Mouse (Mus musculus) forebrain, embryonic 11.5 days (tissue): ENCODE data around the gene Smad5. TPM values are rescaled to one million over a fixed set of nuclear protein-coding genes. Genes with fewer than 3 reads are reported as not detected.

Source experiments
- ATAC-seq: fragments of 200-750 bp; cut with Nextera tagmentation; replicated peaks from 2 replicates; pipeline ENCODE4 v1.8.0; 2017; ENCODE audit warnings: moderate TSS enrichment; ENCODE audit not compliant: low FRiP score
- DNase-seq: peaks from one replicate; pipeline ENCODE4 v3.0.0-alpha.2; 2017; ENCODE audit warnings: low spot score
- H3K27ac ChIP-seq: fragments of 300-500 bp; sonication (generic); 2 replicates; pipeline ENCODE4 v1.5.1; 2014; ENCODE audit warnings: low read depth, low read length
- H3K27me3 ChIP-seq: fragments of 300-500 bp; sonication (generic); 2 replicates; pipeline ENCODE4 v1.6.1; 2014; ENCODE audit warnings: mild to moderate bottlenecking, low read length, mixed read lengths; ENCODE audit not compliant: control insufficient read depth, insufficient read depth
- H3K36me3 ChIP-seq: fragments of 300-500 bp; sonication (generic); 2 replicates; pipeline ENCODE4 v1.6.1; 2014; ENCODE audit warnings: mild to moderate bottlenecking, low read length, moderate library complexity, mixed read lengths; ENCODE audit not compliant: control insufficient read depth, insufficient read depth
- H3K4me1 ChIP-seq: fragments of 300-500 bp; sonication (generic); replicated peaks from 2 replicates; pipeline ENCODE4 v1.6.1; 2014; ENCODE audit warnings: low read length, mixed read lengths; ENCODE audit not compliant: control insufficient read depth, insufficient read depth
- H3K4me2 ChIP-seq: fragments of 300-500 bp; sonication (generic); 2 replicates; pipeline ENCODE4 v1.6.1; 2014; ENCODE audit warnings: low read depth, mild to moderate bottlenecking, low read length, moderate library complexity, mixed read lengths; ENCODE audit not compliant: severe bottlenecking
- H3K4me3 ChIP-seq: fragments of 300-500 bp; sonication (generic); 2 replicates; pipeline ENCODE4 v1.5.1; 2014; ENCODE audit warnings: low read depth, low read length
- H3K9ac ChIP-seq: fragments of 300-500 bp; sonication (generic); 2 replicates; pipeline ENCODE4 v1.6.1; 2014; ENCODE audit warnings: low read length
- H3K9me3 ChIP-seq: fragments of 300-500 bp; sonication (generic); 2 replicates; pipeline ENCODE4 v1.6.1; 2016; ENCODE audit warnings: low read length, mixed read lengths; ENCODE audit not compliant: control insufficient read depth
- WGBS: fragments of 180-500 bp; shearing (Covaris S2); extraction: QIAGEN DNeasy Blood & Tissue Kit; methylation state at CpG from one replicate; pipeline ENCODE4 v1.1.7; 2014; 5-methylcytosine and 5-hydroxymethylcytosine counted together
- polyA plus RNA-seq: library from polyadenylated mRNA; unstranded; fragments of >200 nt; fragmentation: Nextera tagmentation; extraction: Ambion mirVana; gene quantifications from 2 replicates; pipeline ENCODE4 v1.2.1, GENCODE M21; 2014

Smad5 gene
- polyA plus RNA-seq, 1 experiment from 2014 or later, result 51.8 TPM

DNA sequence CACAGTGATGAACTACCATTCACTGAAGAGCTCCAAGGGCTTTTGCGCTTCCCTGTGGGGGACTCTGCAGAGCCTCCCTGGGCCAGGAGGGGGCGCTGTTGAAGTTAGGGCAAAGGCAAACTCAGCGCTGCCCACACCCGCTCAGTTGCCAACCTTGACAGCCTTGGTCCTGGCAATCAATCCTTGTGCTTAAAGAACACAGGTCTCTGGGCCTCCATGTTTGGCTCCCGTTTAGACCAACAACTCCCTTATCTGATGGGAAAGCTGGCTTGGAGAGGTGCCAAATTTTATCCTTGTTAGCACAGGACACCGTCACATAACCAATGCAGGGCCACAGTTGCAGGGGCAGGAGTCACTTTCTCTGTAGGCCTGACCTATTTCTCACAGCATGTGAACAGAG is 53.1 kb downstream of the Smad5 start:
- ATAC-seq (no peak), DNase-seq (no peak)
- H3K27ac ChIP-seq, result no peak overlapping the region
- H3K9ac ChIP-seq, result no peak overlapping the region
- no peaks in the 10 kb centered on the region for H3K9me3 ChIP-seq
- 55% methylated on average over 6 of the region's 6 CpGs for whole genome bisulfite sequencing
- peaks cover 12% of the 10 kb centered on the region for H3K4me1 ChIP-seq
- H3K4me3 ChIP-seq, result no peak overlapping the region
- H3K27me3 ChIP-seq, result peaks cover 33% of the 10 kb centered on the region
- H3K36me3 ChIP-seq, result no peaks in the 10 kb centered on the region
- no peak overlapping the region for H3K4me2 ChIP-seq

DNA sequence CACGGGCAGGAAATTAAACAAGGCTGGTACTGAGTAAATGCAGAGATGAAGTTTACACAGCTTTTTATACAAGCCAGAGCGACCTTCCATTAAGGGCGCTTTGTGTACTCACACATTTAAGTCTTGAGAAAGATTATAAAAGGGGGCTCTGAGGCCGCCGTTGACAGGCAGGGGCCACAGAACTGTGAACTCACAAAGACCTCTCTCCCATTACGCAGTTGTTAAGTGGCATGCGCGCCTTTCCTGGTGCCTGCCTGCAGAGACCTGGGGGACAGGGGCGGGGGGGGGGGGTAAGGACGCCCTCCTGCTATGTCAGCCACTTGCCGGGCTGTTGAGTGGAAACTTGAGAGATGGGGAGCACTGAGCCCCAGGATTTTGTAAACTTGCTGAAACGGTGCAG is 54.4 kb downstream of the Smad5 start:
- WGBS, result 57% methylated on average over 12 of the region's 12 CpGs
- H3K4me3 ChIP-seq, result no peak overlapping the region
- H3K4me2 ChIP-seq, result no peak overlapping the region
- H3K4me1 ChIP-seq, result peaks cover 12% of the 10 kb centered on the region
- ATAC-seq (no peak), DNase-seq (no peak)
- H3K27me3 ChIP-seq, result peaks cover 23% of the 10 kb centered on the region
- H3K9ac ChIP-seq, result no peak overlapping the region
- H3K27ac ChIP-seq, result no peak overlapping the region
- no peaks in the 10 kb centered on the region for H3K9me3 ChIP-seq
- H3K36me3 ChIP-seq, result no peaks in the 10 kb centered on the region

DNA sequence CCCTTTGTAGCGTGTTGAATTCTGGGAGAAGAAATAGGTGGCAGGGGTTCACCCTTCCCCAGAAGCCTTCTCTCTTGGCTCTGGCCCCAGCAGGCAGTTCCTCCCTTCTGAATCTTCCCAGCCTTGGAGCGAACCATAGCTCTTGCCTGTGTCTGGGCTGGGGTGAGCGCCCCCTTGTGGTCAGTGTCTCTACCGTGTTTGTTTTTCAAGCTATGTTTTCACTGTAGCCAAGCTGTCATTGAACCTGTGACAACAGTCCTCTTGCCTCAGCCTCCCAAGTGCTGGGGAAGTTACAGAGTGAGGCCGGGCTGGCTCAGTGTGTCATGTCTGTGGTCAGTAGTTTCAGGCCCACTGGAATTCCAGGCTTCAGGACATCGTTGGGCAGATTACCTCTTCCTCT is 55.7 kb downstream of the Smad5 start:
- H3K9ac ChIP-seq, result no peak overlapping the region
- no peak overlapping the region for H3K27ac ChIP-seq
- peaks cover 10% of the 10 kb centered on the region for H3K27me3 ChIP-seq
- H3K4me2 ChIP-seq, result no peak overlapping the region
- WGBS, result 22% methylated on average over 6 of the region's 6 CpGs
- peaks cover under 1% of the 10 kb centered on the region for H3K4me1 ChIP-seq
- H3K4me3 ChIP-seq, result no peak overlapping the region
- peak; percentile 93 for DNase-seq
- no peaks in the 10 kb centered on the region for H3K36me3 ChIP-seq
- no peaks in the 10 kb centered on the region for H3K9me3 ChIP-seq
- no peak for ATAC-seq

DNA sequence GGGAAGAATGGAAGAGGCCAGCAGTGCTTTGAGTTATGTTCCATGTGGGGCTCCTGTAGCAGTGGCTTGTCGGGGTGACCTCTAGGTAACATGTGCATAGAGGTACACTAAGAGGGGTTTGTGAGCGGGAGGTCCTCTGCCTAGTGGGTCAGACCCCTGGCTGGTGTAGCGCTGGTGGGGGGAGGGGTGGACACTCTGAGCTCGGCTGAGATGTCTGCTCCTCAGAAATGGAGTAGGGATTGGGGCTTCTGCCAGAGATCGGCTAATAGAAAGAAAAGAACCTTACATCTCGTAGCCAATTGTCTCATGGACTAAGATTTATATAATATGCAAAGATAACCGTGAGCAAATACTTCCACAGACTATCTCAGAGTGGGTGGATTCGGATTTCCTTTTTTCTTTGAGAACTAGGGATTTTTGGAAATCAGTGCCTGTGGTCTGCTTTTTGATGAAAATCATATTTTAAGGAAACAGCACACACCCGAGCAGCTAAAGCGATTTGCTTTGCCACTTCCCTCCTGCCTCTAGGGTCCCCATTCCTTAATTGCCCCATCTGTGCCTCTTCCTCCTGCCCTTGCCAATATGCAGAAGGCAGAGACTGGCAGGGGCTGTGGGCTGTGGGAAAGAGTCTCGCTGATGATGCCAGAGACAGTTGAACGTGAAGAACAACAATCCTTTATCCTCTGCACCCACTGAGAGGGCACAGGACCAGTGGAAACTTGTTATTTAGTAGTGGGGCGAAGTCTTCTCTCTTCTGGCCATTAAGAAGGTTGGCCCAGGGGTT is 59.8 kb downstream of the Smad5 start:
- no peak overlapping the region for H3K27ac ChIP-seq
- no peak for DNase-seq

DNA sequence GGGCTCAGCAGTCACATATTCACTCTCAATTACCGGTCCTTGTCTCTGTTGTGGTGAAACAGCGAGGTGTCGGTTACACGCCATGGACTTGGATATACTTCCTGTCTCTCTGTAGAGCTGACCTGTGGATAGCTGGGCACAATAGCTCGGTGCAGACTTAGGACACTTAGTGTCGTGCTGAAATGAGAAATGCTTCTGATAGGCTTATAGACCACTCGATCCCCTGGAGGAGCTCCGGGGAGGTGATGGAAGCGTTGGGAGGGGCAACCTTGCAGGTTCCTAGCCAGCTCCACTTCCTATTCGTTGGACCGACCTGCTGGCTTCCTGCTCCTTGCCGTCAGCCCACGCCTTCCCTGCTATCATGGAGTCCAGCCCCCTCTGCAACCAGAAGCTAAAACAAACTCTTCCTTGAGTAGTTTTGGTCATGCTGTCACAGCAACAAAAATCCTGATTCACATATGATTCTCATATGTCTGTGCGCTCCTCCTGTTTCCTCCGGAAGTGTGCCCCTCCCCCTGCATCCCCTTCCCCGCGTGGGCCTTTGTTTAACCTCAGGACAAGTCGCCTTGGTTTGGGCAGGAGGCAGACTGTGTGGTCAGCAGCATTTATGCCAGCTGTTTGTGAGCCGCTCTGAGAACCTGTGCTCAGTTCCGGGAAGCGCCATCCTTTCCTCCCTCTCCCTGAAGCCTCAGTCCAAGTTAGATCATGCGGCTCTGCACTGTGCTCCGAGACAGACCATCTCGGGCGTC is 62.6 kb downstream of the Smad5 start:
- peaks cover 8% of the 10 kb centered on the region; the same call in 1 of the 2 replicates for H3K4me1 ChIP-seq

More for the DNA sequence above, 59.8 kb downstream of the Smad5 start:
- H3K36me3 ChIP-seq, result no peaks in the 10 kb centered on the region
- no peak overlapping the region for H3K9ac ChIP-seq
- no peak overlapping the region for H3K4me2 ChIP-seq
- ATAC-seq, result no peak
- H3K4me1 ChIP-seq, result no peaks in the 10 kb centered on the region
- H3K27me3 ChIP-seq, result no peaks in the 10 kb centered on the region
- no peaks in the 10 kb centered on the region for H3K9me3 ChIP-seq
- H3K4me3 ChIP-seq, result no peak overlapping the region
- 44% methylated on average over 13 of the region's 13 CpGs for WGBS

DNA sequence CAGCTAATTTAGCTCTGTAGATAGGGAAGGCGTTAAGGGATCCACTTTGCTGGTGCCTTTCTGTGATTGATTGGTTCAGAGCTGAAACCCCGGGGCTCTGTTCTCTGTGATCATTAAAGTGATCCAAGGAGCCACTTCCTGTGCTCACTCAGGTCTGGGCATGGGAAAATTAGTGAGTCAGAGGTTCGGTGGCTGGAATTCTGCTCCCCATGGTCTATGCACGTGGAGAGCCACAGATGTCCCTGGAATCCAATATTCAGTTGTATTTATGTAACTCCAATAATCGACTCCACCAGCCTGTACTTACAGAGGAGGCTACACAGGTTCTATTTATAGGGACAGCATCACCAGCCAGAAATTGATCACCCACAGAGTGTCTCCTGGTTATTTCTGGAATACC is 63.4 kb downstream of the Smad5 start:
- Histone ChIP-seq H3K9ac (no peak overlapping the region), H3K27ac (no peak overlapping the region), H3K36me3 (no peaks in the 10 kb centered on the region), H3K4me3 (no peak overlapping the region), H3K9me3 (no peaks in the 10 kb centered on the region), H3K27me3 (no peaks in the 10 kb centered on the region), H3K4me1 (peaks cover 8% of the 10 kb centered on the region; the same call in 1 of the 2 replicates), H3K4me2 (no peak overlapping the region)
- WGBS, result 65% methylated on average over 5 of the region's 5 CpGs
- ATAC-seq, result no peak
- no peak for DNase-seq

More for the DNA sequence above, 62.6 kb downstream of the Smad5 start:
- DNase-seq, result no peak
- H3K9ac ChIP-seq, result no peak overlapping the region
- no peak overlapping the region for H3K4me2 ChIP-seq
- H3K9me3 ChIP-seq, result no peaks in the 10 kb centered on the region
- H3K4me3 ChIP-seq, result no peak overlapping the region
- no peaks in the 10 kb centered on the region for H3K36me3 ChIP-seq
- 59% methylated on average over 25 of the region's 25 CpGs for whole genome bisulfite sequencing
- no peaks in the 10 kb centered on the region for H3K27me3 ChIP-seq
- no peak for ATAC-seq
- H3K27ac ChIP-seq, result no peak overlapping the region

DNA sequence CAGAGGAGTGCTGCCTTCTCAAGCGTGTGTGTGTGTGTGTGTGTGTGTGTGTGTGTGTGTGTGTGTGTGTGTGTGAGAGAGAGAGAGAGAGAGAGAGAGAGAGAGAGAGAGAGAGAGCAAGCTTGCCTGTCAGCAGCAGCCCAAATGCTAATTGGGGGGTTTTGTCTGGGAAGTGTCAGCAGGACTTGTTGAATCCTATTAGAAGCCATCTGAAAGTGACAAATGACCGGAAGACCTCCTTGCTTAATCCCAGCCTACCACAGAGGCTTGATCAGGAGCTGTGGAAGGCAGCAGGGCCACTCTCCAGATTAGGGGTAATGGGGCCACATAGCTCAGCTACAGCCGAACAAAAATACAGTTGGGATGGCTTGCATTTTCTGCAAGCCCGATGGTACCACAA is 66.6 kb downstream of the Smad5 start:
- Histone ChIP-seq H3K36me3 (no peaks in the 10 kb centered on the region), H3K27ac (peak overlapping the region; percentile 9; the same call in 1 of the 2 replicates), H3K9me3 (no peaks in the 10 kb centered on the region), H3K27me3 (no peaks in the 10 kb centered on the region), H3K4me1 (peaks cover 14% of the 10 kb centered on the region; the same call in 1 of the 2 replicates), H3K4me2 (no peak overlapping the region), H3K9ac (no peak overlapping the region; the same call in 1 of the 2 replicates), H3K4me3 (no peak overlapping the region)
- DNase-seq (no peak), ATAC-seq (no peak)
- WGBS, result 17% methylated on average over 4 of the region's 4 CpGs

DNA sequence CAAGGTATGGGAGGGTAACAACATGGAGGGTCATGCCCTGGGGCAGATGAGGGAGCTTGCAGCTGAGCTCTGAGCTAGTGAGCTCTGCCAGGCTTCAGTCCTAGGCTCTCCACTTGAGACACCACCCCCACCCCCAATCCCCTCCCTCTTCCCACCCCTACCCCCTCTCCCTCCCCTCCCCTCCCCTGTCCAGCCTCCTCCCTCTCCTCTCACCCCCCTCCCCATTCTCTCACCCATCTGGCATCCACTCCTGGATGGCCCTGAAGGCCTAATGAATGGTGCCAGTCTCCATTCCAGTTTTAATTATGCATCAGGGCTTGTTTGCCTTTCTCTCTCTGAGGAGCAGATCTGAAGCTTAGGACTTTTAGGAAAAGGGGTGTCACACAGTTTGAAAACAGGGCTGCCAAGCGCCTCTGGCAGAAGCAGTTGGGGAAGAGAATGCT is 67.3 kb downstream of the Smad5 start:
- DNase-seq, result peak; percentile 73
- no peaks in the 10 kb centered on the region for H3K36me3 ChIP-seq
- no peak overlapping the region for H3K4me3 ChIP-seq
- no peaks in the 10 kb centered on the region for H3K9me3 ChIP-seq
- ATAC-seq, result peak; percentile 73
- 36% methylated on average over 1 of the region's 1 CpGs for WGBS
- no peak overlapping the region for H3K9ac ChIP-seq
- no peaks in the 10 kb centered on the region for H3K27me3 ChIP-seq
- H3K27ac ChIP-seq, result peak overlapping the region; percentile 76
- H3K4me2 ChIP-seq, result no peak overlapping the region
- H3K4me1 ChIP-seq, result peaks cover 15% of the 10 kb centered on the region; the same call in 1 of the 2 replicates
